Mouse (Mus musculus) E14TG2a.4 (cell line): ENCODE data around the gene 2210408I21Rik.

Experiments used
- CTCF ChIP-seq: conservative IDR thresholded peaks from 2 replicates; pipeline ENCODE4 v1.5.1; 2014; ENCODE audit warnings: low read length
- NANOG ChIP-seq: IDR thresholded peaks from 2 replicates; pipeline ENCODE4 v1.6.1; 2014; ENCODE audit warnings: borderline replicate concordance, low read length, mixed read lengths
- POU5F1 ChIP-seq: IDR thresholded peaks from 2 replicates; pipeline ENCODE4 v1.6.1; 2014; ENCODE audit warnings: low read length, borderline replicate concordance

DNA sequence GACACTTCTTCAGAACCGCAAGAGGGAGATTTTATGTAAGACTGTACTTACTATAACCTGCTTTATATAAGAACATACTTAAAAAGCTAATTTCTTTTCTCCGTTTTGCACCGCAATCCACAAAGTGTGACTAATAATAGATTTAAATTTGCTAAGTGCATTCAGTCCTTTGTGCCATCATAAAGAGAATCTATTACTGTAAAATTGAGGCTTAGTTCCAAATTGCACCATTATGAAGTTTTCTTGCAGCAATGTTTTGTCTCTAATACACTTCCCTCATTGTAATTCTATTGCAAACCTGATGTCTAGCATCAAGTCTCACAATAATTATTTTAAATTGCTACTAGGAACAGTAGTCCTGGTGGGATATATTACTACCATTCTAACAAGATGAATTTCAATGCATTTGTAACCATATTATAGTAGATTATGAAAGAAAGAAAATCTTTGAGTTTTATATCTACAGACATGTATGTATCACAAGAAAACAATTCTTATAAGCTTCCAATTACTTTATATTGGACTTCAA, 334.8 kb downstream of the 2210408I21Rik start:
- TF ChIP-seq CTCF (no peak), NANOG (no peak), POU5F1 (no peak)
